Mouse (Mus musculus) CH12.LX (cell line): ENCODE measurements at regions not wholly inside any gene's neighbourhood (a gene's known extent, or its start where the extent isn't known, plus 50 kb on each side); places are given as distances from the start of the nearest gene placed in this dataset.

Source experiments
- DNase-seq: peaks from one replicate; pipeline ENCODE4 v3.0.0-alpha.2; 2013; ENCODE audit errors: extremely low read depth
- H3K27ac ChIP-seq: 2 replicates; pipeline ENCODE4 v1.5.1; 2012; ENCODE audit warnings: low read depth, mild to moderate bottlenecking, control low read depth, moderate library complexity; ENCODE audit not compliant: insufficient read depth
- H3K27me3 ChIP-seq: replicated peaks from 2 replicates; pipeline ENCODE3; 2012; ENCODE audit warnings: inconsistent platforms
- H3K36me3 ChIP-seq, 2 experiments: replicated peaks in 1 of 2; 2 replicates each; pipeline versions ENCODE3 to v1.6.1; 2012; ENCODE audit warnings: inconsistent platforms in 1 of 2, low read length in 1 of 2, mild to moderate bottlenecking in 1 of 2, mixed read lengths in 1 of 2, moderate library complexity in 1 of 2; ENCODE audit not compliant: control insufficient read depth in 1 of 2, insufficient read depth in 1 of 2
- H3K4me1 ChIP-seq, 2 experiments: 2 replicates each; pipeline ENCODE4 v1.6.1; 2012; ENCODE audit warnings: inconsistent platforms in 1 of 2, moderate library complexity in 1 of 2; ENCODE audit not compliant: insufficient read depth in 2 of 2, control insufficient read depth in 1 of 2
- H3K4me2 ChIP-seq: 2 replicates; pipeline ENCODE4 v1.6.1; 2012; ENCODE audit warnings: low read depth, mild to moderate bottlenecking, control low read depth; ENCODE audit not compliant: poor library complexity, insufficient read depth, severe bottlenecking
- H3K4me3 ChIP-seq, 3 experiments: fragments of 150-350 bp in 1 of 3; sonication (generic) in 1 of 3; replicated peaks in 1 of 3; 2 replicates each; pipeline versions ENCODE3 to v1.5.1; 2011 to 2012; ENCODE audit warnings: low read depth in 2 of 3, low read length in 2 of 3, mild to moderate bottlenecking in 2 of 3, moderate library complexity in 2 of 3, control low read depth in 1 of 3, improper control_type of control experiment in 1 of 3, inconsistent platforms in 1 of 3, mixed read lengths in 1 of 3; ENCODE audit not compliant: poor library complexity in 1 of 3
- H3K79me2 ChIP-seq: replicated peaks from 2 replicates; pipeline ENCODE4 v1.6.1; 2012; ENCODE audit warnings: mild to moderate bottlenecking, moderate library complexity; ENCODE audit not compliant: control insufficient read depth, poor library complexity, insufficient read depth, severe bottlenecking; ENCODE audit errors: extremely low read depth
- H3K9ac ChIP-seq: 2 replicates; pipeline ENCODE4 v1.6.1; 2012; ENCODE audit warnings: low read depth, mild to moderate bottlenecking, control low read depth, moderate library complexity; ENCODE audit not compliant: insufficient read depth
- H3K9me3 ChIP-seq: replicated peaks from 2 replicates; pipeline ENCODE3; 2012; ENCODE audit warnings: low read length, inconsistent platforms, mixed read lengths
- CTCF ChIP-seq, 2 experiments: IDR thresholded peaks in 1 of 2; conservative IDR thresholded peaks in 1 of 2; 2 replicates each; pipeline ENCODE4 v1.5.1; 2011 to 2012; ENCODE audit warnings: low read depth in 2 of 2, low read length in 2 of 2, improper control_type of control experiment in 1 of 2, inconsistent platforms in 1 of 2, mild to moderate bottlenecking in 1 of 2, moderate library complexity in 1 of 2
- EP300 ChIP-seq: IDR thresholded peaks from 2 replicates; pipeline ENCODE4 v1.6.1; 2011; ENCODE audit warnings: low read length, improper control_type of control experiment
- ETS1 ChIP-seq: conservative IDR thresholded peaks from 2 replicates; pipeline ENCODE4 v1.6.1; 2012; ENCODE audit warnings: low read depth, mild to moderate bottlenecking, inconsistent platforms, low read length, improper control_type of control experiment, moderate library complexity
- HCFC1 ChIP-seq: IDR thresholded peaks from 2 replicates; pipeline ENCODE4 v1.6.1; 2012; ENCODE audit warnings: low read depth, mild to moderate bottlenecking, inconsistent platforms, low read length, improper control_type of control experiment
- MAZ ChIP-seq: IDR thresholded peaks from 2 replicates; pipeline ENCODE4 v1.6.1; 2012; ENCODE audit warnings: low read depth, mild to moderate bottlenecking, inconsistent platforms, low read length, improper control_type of control experiment, moderate library complexity
- MXI1 ChIP-seq: IDR thresholded peaks from 2 replicates; pipeline ENCODE4 v1.6.1; 2011; ENCODE audit warnings: mild to moderate bottlenecking, low read depth, low read length, improper control_type of control experiment
- MYC ChIP-seq: IDR thresholded peaks from 2 replicates; pipeline ENCODE4 v1.6.1; 2011; ENCODE audit warnings: low read depth, mild to moderate bottlenecking, improper control_type of control experiment, low read length
- SIN3A ChIP-seq: IDR thresholded peaks from 2 replicates; pipeline ENCODE4 v1.6.1; 2012; ENCODE audit warnings: low read length, improper control_type of control experiment, inconsistent platforms
- SMC3 ChIP-seq: IDR thresholded peaks from 2 replicates; pipeline ENCODE4 v1.6.1; 2011; ENCODE audit warnings: low read depth, low read length, improper control_type of control experiment
- TBP ChIP-seq: conservative IDR thresholded peaks from 2 replicates; pipeline ENCODE4 v1.6.1; 2011; ENCODE audit warnings: low read depth, low read length, improper control_type of control experiment
- TCF12 ChIP-seq: IDR thresholded peaks from 2 replicates; pipeline ENCODE4 v1.6.1; 2014; ENCODE audit warnings: low read depth, mild to moderate bottlenecking, inconsistent platforms, low read length, improper control_type of control experiment
- USF1 ChIP-seq: IDR thresholded peaks from 2 replicates; pipeline ENCODE4 v1.6.1; 2014; ENCODE audit warnings: low read depth, mild to moderate bottlenecking, inconsistent platforms, low read length, improper control_type of control experiment
- USF2 ChIP-seq: conservative IDR thresholded peaks from 2 replicates; pipeline ENCODE4 v1.6.1; 2011; ENCODE audit warnings: low read depth, low read length, improper control_type of control experiment
- ZC3H11A ChIP-seq: IDR thresholded peaks from 2 replicates; pipeline ENCODE4 v1.6.1; 2012; ENCODE audit warnings: low read depth, mild to moderate bottlenecking, inconsistent platforms, low read length, improper control_type of control experiment
- ZMIZ1 ChIP-seq: IDR thresholded peaks from 2 replicates; pipeline ENCODE4 v1.6.1; 2012; ENCODE audit warnings: low read depth, mild to moderate bottlenecking, inconsistent platforms, low read length, improper control_type of control experiment
- dilution Hi-C: fragments of 300-500 bp; cut with MboI; formaldehyde crosslinking; loops from 2 replicates; pipeline ENCODE4 v1.14.3; 2020; ENCODE audit warnings: low sequenced_read_pairs; ENCODE audit not compliant: extremely low pct_unique_long_range_greater_than_20kb, extremely low pct_ligation_motif_present
- in situ Hi-C: fragments of 300-500 bp; cut with MboI; formaldehyde crosslinking; loops from 3 replicates; pipeline ENCODE4 v1.14.3; 2019; ENCODE audit warnings: low sequenced_read_pairs, low pct_ligation_motif_present, low pct_unique_long_range_greater_than_20kb, mixed read lengths

DNA sequence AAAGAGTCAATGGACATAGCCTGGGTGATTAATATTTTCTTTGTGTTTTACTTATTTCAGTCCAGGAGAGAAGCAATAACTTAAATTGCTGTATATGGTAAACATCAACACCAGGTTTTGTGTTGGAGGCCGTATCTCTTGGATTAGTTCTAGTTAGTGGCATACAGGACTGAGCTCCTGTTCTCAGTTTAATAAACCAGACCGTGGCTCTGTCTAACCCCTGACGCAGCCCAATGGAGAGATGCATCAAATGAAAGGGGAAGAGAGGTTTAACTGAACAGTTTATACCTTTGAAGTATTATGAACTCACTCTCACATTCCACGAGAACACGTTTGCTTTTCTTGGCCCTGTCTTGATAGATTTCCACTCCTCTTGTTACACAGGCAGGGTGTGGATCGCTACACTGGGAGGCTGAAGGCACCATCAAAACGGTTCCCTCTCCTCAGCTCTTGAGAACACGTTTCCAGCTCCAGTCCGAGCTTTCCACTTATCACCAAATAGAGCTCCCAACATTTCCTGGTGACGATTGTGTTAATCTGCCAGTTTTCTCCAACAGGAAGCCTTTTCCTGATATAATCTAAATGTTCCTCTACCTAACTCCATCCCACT, 54.0 kb upstream of the Cerkl start:
- DNase-seq, result no peak
- dilution Hi-C loops (no loop called here), in situ Hi-C loops (no loop called here)
- Histone ChIP-seq H3K4me1 (peaks cover 5 to 8% of the 10 kb centered on the region in 2 experiments), H3K27me3 (no peaks in the 10 kb centered on the region), H3K9me3 (no peaks in the 10 kb centered on the region), H3K9ac (no peak overlapping the region), H3K36me3 (no peaks in the 10 kb centered on the region), H3K4me3 (no peak overlapping the region), H3K4me2 (no peak overlapping the region; the same call in 1 of the 2 replicates), H3K79me2 (no peaks in the 10 kb centered on the region), H3K27ac (no peak overlapping the region)
- TF ChIP-seq TBP (no peak), USF2 (no peak), TCF12 (no peak), CTCF (conservative IDR thresholded peaks at IDR 0.05 in 1 of 2, IDR thresholded peaks at IDR 0.05 in 1 of 2; ENCODE audit: low read depth in 2 of 2, low read length in 2 of 2) (no peak), SIN3A (no peak), USF1 (no peak), ETS1 (no peak), MAZ (no peak), HCFC1 (no peak), SMC3 (no peak), EP300 (no peak), ZC3H11A (no peak), ZMIZ1 (no peak), MXI1 (no peak)

DNA sequence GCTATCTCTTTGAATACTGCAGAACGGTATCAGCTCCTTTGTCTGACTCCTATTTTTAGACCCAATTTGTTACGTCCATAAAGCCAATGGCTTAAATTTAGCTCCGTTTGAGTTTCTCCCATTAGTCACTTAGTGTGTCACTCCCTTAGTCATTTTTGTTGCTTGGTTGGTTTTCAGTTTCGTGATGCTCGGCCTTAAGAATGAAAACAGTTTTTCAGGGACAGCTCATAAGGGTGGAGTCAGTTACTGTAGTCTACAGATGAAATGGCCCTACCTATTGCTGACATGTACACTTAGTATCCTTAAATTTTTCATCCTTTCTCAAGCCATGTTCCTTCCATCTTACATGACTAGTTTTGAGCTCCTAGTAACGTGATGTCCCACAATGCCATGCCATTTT, 54.5 kb upstream of the Cerkl start:
- no peaks in the 10 kb centered on the region for H3K79me2 ChIP-seq
- in situ Hi-C loops (no loop called here), dilution Hi-C loops (no loop called here)
- peak overlapping the region; percentile 44; the same call in 1 of the 2 replicates for H3K9ac ChIP-seq
- no peaks in the 10 kb centered on the region for H3K9me3 ChIP-seq
- H3K4me3 ChIP-seq, result peak overlapping the region in 1 of 3 experiments; percentile 18
- peaks cover 5 to 8% of the 10 kb centered on the region in 2 experiments for H3K4me1 ChIP-seq
- TF ChIP-seq SIN3A (no peak), MYC (no peak)
- no peaks in the 10 kb centered on the region for H3K27me3 ChIP-seq
- H3K27ac ChIP-seq, result no peak overlapping the region
- H3K4me2 ChIP-seq, result peak overlapping the region; percentile 78
- peak; percentile 24 for DNase-seq
- no peaks in the 10 kb centered on the region for H3K36me3 ChIP-seq
